Mouse (Mus musculus) erythroblast, embryonic 14.5 days (primary cell): ENCODE measurements around the gene Aplf.

Experiments used
- GATA1 ChIP-seq: IDR thresholded peaks from 2 replicates; pipeline ENCODE4 v1.6.1; 2012; ENCODE audit warnings: low read length, inconsistent platforms, mixed read lengths
- TAL1 ChIP-seq: IDR thresholded peaks from 3 replicates; pipeline ENCODE4 v1.6.1; 2012; ENCODE audit warnings: low read length, inconsistent platforms, mixed read lengths

DNA sequence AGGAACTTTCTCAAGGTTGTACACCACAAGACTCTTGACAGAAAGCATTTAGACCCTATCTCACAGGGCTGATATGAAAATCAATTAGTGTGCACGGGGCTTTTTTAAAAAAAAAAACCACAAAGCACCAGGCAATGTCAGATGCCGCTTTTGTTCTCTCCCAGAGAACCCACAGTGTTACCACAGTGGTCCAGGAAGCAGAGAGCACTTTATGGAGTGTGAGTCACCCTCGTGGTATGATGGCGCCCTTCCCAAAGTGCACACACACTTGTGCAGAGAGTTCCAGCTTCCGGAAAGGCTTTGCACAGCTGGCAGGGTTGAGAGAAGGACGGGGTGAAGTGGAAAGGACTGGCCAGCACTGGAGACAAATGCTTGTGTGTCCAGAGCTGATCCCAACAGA lies 89.5 kb downstream of the Aplf start:
- TF ChIP-seq GATA1 = no peak
- TF ChIP-seq TAL1 = no peak
